Mouse (Mus musculus): ENCODE results near the gene Skint8. TPM values are rescaled to one million over a fixed set of nuclear protein-coding genes. Genes with fewer than 3 reads are reported as not detected.

Skint8 gene
- not detected in 2 replicates for polyA plus RNA-seq (2012)

DNA sequence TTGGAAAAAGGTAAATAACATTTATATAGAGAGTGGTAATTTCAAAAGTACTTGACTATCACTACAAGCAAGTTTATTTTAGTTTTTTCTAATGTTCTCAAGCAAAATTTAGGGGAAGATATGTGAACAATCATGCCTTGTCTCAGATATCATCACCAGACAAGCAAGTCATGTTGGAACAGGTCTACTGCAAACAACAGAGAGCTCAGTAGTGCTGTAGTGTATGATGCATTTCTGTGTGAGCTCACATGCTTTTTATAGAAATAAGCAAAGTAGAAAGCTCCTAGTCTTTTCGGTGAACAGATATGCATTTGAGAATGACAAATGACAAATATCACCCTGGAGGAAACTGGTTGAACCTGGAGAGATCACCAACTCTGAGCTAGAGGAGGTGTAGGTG, at the start of gene Skint8:
Skint8 (plus strand) TSS at position 301 of the 400 bp plus-strand sequence.
- TF ChIP-seq GATA1 (IDR thresholded peaks at IDR 0.05; ENCODE audit: low read length), result no peak

DNA sequence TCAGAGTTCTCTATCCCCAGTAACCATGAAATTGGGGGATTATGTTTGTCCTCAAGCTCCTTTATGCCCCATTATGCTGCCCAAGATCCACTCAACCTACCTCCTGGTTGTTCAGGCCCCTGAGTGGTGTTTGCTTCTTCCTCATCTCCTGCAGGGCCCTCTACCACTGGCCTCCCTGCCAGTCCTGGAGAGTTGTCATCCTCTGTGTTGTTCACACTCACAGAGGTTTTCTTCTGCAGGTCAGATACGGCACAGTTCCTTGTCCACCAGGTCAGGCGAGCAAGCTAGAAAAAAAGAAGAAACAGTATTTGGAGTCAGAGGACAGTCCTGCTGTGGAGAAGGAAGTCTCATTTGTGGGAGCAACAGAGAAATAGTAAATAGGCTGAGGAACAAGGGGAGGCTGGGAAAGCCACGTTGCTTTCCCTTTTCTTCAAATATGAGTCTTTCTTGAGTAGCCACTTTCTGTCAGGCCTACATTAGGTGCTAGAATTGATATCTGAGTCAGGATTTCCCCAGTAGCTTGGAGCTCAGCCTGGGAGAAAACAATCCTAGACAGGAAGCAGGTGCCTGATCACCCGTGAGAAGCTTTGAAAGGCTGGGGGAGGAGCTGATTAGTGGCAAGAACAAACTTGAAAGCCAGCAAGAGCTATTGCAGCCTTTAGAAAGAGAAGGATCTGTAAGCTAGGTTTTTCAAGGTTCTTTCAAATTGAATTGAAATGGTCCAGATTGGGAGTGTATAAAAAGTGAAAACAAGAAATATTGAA, 38.9 kb upstream of the Skint8 start:
- no peak for TF ChIP-seq GATA1 (IDR thresholded peaks at IDR 0.05; ENCODE audit: low read length)

DNA sequence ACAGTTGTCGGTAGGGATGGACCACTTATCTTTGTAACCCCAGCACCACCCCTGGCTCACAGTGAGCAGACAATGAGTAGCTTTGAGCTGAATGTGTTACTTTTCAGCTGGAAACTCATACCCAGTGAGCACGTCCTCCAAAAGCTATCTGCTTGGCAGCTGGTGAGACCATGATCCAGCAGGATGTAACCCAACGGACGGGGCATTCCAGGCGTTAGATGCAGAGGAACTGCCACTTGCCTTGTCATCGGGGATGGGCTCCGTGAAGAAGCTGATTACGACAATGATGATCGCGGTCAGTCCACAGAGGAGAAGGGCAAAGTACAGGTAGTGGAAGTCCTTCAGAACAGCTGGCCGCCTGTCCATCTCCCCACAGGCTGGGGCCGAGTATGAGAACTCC, 35.6 kb upstream of the Skint8 start:
- TF ChIP-seq GATA1 (IDR thresholded peaks at IDR 0.05; ENCODE audit: low read length), result no peak

DNA sequence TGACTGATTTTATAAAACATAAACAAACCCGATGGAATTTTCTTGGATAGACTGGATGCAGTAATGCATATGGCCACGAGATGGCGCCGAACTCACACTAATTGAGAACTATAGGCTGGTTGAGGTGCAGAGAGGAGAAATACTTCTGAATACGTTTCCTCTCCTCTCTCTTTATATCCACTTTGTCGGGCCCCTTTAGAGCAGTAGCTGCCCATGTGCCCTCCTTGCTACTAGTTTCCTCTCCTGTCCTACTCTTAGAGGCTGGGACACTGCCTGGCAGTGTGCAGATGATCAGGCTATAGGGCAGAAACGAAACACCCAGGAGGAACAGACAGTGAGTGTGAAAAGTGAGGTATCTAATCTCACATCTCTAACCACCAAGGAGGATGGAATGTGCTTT, 33.2 kb upstream of the Skint8 start:
- no peak for TF ChIP-seq GATA1 (IDR thresholded peaks at IDR 0.05; ENCODE audit: low read length)

DNA sequence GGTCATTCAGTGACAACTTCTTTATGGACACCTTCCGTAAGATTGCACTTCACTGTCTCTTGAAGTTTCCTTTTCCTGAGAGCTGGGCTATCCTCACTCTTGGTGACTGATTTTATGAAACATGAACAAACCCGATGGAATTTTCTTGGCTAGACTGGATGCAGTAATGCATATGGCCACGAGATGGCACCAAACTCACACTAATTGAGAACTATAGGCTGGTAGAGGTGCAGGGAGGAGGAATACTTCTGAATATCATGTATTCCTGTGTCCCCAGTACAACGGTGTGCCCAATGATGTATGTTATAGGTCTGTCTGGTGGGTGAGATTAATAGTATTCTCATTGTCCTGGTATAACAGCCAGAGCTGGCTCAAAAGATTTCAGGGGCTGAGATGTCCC, 32.6 kb upstream of the Skint8 start:
- no peak for TF ChIP-seq GATA1 (IDR thresholded peaks at IDR 0.05; ENCODE audit: low read length)

DNA sequence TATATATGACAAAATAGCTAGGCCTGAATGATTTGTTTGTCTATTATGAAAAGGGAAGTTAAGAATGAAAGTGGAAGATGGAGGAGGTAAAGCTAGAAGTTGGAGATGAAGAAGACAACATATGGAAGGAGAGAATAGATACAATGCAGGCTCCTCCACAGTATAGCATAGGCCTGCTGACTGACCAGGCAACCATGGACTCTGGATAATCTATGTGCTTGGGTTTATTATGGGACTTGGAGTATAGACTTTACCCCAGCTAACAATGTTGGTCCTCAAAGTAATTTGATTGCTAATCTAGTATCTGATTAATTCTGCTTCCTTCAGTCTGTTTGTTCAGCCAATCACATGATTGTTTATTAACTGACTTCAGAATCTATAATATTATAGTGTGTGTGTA, 27.1 kb upstream of the Skint8 start:
- TF ChIP-seq GATA1 (IDR thresholded peaks at IDR 0.05; ENCODE audit: low read length), result no peak

DNA sequence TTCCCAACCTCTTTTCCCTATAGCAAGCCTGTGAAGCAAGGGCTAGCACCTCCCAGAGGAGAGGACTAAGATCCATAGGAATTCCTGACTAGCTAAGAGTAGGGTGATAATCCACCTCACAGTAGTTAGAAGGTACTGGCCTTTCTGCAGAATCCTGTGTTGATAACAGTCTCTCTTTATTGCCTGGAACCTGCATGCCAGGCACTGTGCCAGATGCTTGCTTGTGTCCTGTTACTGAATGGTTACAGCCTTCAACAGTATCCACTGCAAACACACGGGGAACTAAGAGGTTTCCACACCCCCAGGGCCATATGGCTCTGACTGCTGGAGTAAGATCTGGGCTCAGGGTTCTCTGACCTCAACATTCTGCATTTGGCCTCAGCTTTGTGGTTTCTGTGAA, 21.4 kb upstream of the Skint8 start:
- TF ChIP-seq GATA1 (IDR thresholded peaks at IDR 0.05; ENCODE audit: low read length), result no peak

DNA sequence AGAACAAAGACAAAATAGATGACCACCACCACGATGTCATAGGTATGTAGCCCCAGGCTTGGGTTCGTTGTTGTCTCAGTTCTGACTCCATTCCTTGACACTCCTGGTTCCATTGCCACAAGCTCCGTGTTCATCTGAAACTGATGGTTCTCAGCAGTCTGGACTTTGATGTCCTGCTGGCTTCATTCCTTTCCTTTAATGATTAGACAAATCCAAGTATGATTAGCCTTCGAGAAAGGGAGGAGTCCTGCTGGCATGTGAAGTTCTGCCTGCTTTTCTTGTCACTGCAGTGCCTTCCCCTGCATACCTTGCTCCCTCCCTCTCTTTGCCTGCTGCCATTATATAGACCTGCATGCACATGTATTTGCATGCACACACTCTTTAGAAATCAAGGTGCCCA, 20.6 kb upstream of the Skint8 start:
- TF ChIP-seq GATA1 (IDR thresholded peaks at IDR 0.05; ENCODE audit: low read length), result no peak

DNA sequence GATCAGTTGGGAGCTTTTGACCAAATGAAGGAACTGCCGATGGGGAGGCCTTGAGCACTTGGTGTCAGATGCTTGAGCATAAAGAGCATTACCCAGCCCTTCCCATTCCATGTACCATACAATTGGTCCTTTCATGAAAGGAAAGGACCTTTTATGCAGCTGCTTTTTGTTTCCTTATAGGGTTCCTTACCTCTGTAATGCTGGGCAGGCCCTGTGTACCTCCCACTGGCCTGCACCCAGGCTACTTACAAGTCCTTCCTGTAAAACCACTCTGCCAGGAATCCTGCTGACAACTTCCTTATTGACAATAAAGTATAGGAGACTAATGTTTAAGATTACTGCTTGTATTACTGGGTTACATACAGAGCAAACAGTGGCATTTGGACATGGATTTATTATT, 17.7 kb upstream of the Skint8 start:
- TF ChIP-seq GATA1 (IDR thresholded peaks at IDR 0.05; ENCODE audit: low read length), result no peak

DNA sequence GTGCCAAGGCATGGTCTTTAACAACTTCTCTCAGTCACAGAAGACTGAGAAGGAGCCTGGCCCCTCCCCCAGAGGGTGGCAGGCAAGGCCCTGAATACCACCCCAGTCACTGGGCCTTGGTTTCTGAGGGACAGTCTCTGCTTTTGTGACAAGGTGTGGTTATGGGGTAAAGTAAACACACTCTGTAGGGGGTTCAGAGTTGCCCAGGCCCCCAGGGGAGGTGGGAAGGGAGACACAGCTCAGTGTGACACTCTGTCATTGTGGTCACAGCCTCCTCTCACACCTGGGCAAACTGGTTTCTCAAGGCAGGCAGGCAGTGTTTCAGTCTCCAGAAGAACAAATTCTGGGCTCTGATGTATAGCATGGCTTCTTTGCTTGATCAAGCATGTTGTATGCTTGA, 16.4 kb upstream of the Skint8 start, which contains the start of gene Slc5a9:
Slc5a9 (minus strand) TSS at position 144 of the 400 bp plus-strand sequence.
- TF ChIP-seq GATA1 (IDR thresholded peaks at IDR 0.05; ENCODE audit: low read length), result no peak

DNA sequence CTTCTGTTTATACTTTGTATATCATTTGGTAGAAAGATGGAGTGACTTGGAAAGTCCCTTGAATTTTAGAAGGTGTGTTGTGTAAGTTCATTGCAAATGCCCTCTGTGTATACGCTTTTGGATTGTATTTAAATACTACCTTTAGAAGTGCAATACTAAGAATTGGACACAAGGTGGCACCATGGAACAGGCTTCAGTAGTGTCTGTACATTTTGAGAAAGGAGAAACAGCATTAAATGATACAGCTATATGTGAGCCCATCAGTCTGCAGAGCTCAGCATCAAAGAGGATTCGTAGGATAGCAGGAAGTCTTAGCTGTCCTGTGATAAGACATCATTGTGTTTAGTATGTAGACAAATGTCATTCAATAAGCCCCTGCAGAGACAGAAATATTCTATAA, 11.3 kb upstream of the Skint8 start:
- no peak for TF ChIP-seq GATA1 (IDR thresholded peaks at IDR 0.05; ENCODE audit: low read length)

DNA sequence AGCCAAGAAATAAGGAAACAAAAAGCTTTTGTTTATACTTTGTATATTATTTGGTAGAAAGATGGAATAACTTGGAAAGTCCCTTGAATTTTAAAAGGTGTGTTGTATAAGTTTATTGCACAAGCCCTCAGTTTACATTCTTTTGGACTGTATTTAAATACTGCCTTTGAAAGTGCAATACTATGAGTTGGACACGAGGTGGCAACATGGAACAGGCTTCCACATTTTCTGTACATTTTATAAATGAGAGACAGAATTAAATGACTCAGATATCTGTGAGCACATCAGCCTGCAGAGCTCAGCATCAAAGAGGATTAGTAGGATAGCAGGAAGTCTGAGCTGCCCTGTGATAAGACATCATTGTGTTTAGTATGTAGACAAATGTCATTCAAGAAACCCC, 42.1 kb downstream of the Skint8 start:
- no peak for TF ChIP-seq GATA1 (IDR thresholded peaks at IDR 0.05; ENCODE audit: low read length)

DNA sequence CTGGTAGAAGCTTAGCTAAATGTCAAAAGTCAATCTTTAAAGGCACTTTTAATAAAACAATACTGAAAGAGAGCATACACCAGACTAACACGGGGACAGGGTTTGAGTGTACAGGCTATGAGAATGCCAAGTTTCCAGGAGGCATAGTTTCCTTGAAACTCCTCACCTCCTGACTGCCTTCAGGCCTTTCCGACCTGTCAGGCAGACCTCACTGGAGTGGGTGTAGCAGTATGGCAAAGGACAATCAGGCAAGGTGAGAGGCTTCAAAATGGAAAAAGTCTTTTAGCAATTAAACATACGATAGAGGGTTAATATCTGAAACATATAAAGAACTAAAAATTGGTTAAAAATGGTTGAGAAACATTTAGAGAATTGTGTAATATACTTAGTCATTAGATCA, 44.5 kb downstream of the Skint8 start:
- no peak for TF ChIP-seq GATA1 (IDR thresholded peaks at IDR 0.05; ENCODE audit: low read length)

DNA sequence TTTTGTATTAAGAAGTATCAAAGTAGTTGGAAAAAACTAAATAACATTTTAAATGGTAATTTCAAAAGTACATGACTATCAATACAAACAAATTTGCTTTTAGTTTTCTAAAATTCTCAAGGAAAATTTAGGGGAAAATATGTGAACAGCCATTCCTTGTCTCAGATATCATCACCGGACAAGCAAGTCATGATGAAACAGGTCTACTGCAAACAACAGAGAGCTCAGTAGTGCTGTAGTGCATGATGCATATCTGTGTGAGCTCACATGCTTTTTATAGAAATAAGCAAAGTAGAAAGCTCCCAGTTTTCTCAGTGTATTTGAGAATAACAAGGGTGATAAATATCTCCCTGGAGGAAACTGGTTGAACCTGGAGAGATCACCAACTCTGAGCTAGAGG, 53.4 kb downstream of the Skint8 start, which contains the start of gene Skint7:
Skint7 (plus strand) TSS at position 301 of the 400 bp plus-strand sequence.
- TF ChIP-seq GATA1 (IDR thresholded peaks at IDR 0.05; ENCODE audit: low read length), result no peak

Other genes with a start within 250 kb of the Skint8 start
- gene Spata6, start 199.4 kb upstream of the Skint8 start, polyA plus RNA-seq (2012), result not detected in 2 replicates
- gene Slc5a9, start 16.5 kb upstream of the Skint8 start, polyA plus RNA-seq (2012), result not detected in 2 replicates
- not detected in 2 replicates for gene Skint7, start 53.5 kb downstream of the Skint8 start, polyA plus RNA-seq (2012)
- gene Skint1, start 86.9 kb downstream of the Skint8 start, polyA plus RNA-seq (2012), result not detected in 2 replicates
- not detected in 2 replicates for gene Skint4, start 152.6 kb downstream of the Skint8 start, polyA plus RNA-seq (2012)